Mouse (Mus musculus) MN1 (cell line): ENCODE results near the gene Capn11.

ENCODE experiments used
- DNase-seq: peaks from one replicate; pipeline ENCODE4 v3.0.0-alpha.2; 2016; ENCODE audit warnings: low spot score

Gene Capn11

GRCm38 (mm10) chr17:45598891-45599290 lies 60.2 kb downstream of the Capn11 start:
- no peak for DNase-seq

- DNase-seq: no peak
These were observed 60.7 kb downstream of the Capn11 start for GRCm38 (mm10) chr17:45598376-45598775.

- peak; percentile 60 for DNase-seq
These were observed 61.3 kb downstream of the Capn11 start for GRCm38 (mm10) chr17:45597787-45598186.

GRCm38 (mm10) chr17:45596631-45597396 lies 62.3 kb downstream of the Capn11 start:
- DNase-seq: peak; percentile 96

- peak; percentile 60 for DNase-seq
These were observed 63.3 kb downstream of the Capn11 start for GRCm38 (mm10) chr17:45595736-45596390.

GRCm38 (mm10) chr17:45594881-45595735 lies 64.0 kb downstream of the Capn11 start:
- DNase-seq: peak; percentile 75

- DNase-seq: no peak
These were observed 64.9 kb downstream of the Capn11 start for GRCm38 (mm10) chr17:45594195-45594594.

- DNase-seq: no peak
These were observed 65.6 kb downstream of the Capn11 start for GRCm38 (mm10) chr17:45593479-45593878.

GRCm38 (mm10) chr17:45592606-45593431 lies 66.3 kb downstream of the Capn11 start:
- DNase-seq: no peak

GRCm38 (mm10) chr17:45591701-45592605 lies 67.2 kb downstream of the Capn11 start:
- DNase-seq: peak; percentile 51

GRCm38 (mm10) chr17:45590410-45590809 lies 68.7 kb downstream of the Capn11 start:
- no peak for DNase-seq

- no peak for DNase-seq
These were observed 69.3 kb downstream of the Capn11 start for GRCm38 (mm10) chr17:45589844-45590243.

- DNase-seq: no peak
These were observed 69.9 kb downstream of the Capn11 start for GRCm38 (mm10) chr17:45589236-45589635.

GRCm38 (mm10) chr17:45588370-45588769 lies 70.8 kb downstream of the Capn11 start:
- DNase-seq: no peak

- peak; percentile 56 for DNase-seq
These were observed 72.7 kb downstream of the Capn11 start for GRCm38 (mm10) chr17:45586449-45586837.

GRCm38 (mm10) chr17:45585725-45586448 lies 73.2 kb downstream of the Capn11 start:
- no peak for DNase-seq

GRCm38 (mm10) chr17:45584939-45585678 lies 74.0 kb downstream of the Capn11 start:
- DNase-seq: peak; percentile 95

- peak; percentile 93 for DNase-seq
These were observed 74.8 kb downstream of the Capn11 start for GRCm38 (mm10) chr17:45584096-45584896.
